ENCODE assay signal across 23 mouse cellular contexts in the genomic region with DNA sequence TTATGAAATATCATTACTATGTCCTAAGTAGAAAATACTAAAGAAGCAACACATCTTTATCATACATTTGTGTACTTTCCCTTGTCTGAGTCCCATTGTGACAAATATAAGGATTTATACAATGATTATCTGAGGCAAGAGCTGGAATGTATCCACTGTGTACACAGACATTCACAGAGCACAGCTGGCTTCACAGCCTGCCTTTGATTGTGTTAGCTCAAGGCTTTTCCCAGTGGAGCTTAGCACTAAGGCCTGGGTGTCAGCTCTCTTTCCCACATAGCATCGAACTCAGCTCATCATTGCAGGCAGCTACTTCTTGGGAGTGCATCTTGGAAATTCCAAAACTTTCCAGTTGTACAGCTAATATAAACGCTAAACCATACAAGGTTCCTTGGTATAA.
DNase-seq lines count a peak whose midpoint lies in the region; ATAC-seq lines count a peak whose summit lies in the region.
"Had no signal": no experiment of that assay in that cellular context is flagged by ENCODE, and none has a peak within 500 bp of the region (broad histone marks: within the 10 kb centered on the region; RNA-seq: fewer than 3 reads in every experiment).

No protein-coding gene starts in this region.

- intact Hi-C loops in heart, postnatal 10 days (cut with DNase I), result no loop called here
- intact Hi-C loops in heart, postnatal 25 days (cut with DNase I), result no loop called here
- intact Hi-C loops in left cerebral cortex, postnatal 25 days (cut with DNase I), result no loop called here

- 0 out of 2 replicates have a peak overlapping the region, but pooled peaks have one; percentile 33 for H3K27ac ChIP-seq in lung, embryonic 16.5 days (ENCODE audit: low read length)
- H3K27ac ChIP-seq in hindbrain, embryonic 14.5 days, result no peak overlapping the region
- H3K27ac ChIP-seq: gastrocnemius, adult 2 months; heart, embryonic 13.5 days; hindbrain, embryonic 10.5 days; midbrain, embryonic 12.5 days had no signal

- no peaks in the 10 kb centered on the region for H3K9me3 ChIP-seq in lung, embryonic 16.5 days (ENCODE audit: control insufficient read depth, low read length)
- no peaks in the 10 kb centered on the region for H3K9me3 ChIP-seq in hindbrain, embryonic 14.5 days (ENCODE audit: control insufficient read depth, low read length)
- H3K9me3 ChIP-seq: heart, embryonic 13.5 days; midbrain, embryonic 12.5 days had no signal

- ATAC-seq in lung, embryonic 16.5 days (ENCODE audit: low read depth), result peak; percentile 81
- ATAC-seq in hindbrain, embryonic 14.5 days (ENCODE audit: low FRiP score), result no peak
- ATAC-seq: activated CD4-positive, CD25-positive, alpha-beta regulatory T cell, adult 4 months; forebrain, postnatal 0 days; liver, postnatal 0 days; Patski had no signal

- H3K4me2 ChIP-seq in lung, embryonic 16.5 days (ENCODE audit: low read depth, low read length), result no peak overlapping the region
- H3K4me2 ChIP-seq in hindbrain, embryonic 14.5 days (replicated peaks), result no peak overlapping the region
- H3K4me2 ChIP-seq: heart, embryonic 13.5 days; midbrain, embryonic 12.5 days had no signal

- H3K4me1 ChIP-seq in lung, embryonic 16.5 days (replicated peaks; ENCODE audit: control insufficient read depth, insufficient read depth, low read length), result no peaks in the 10 kb centered on the region
- H3K4me1 ChIP-seq in hindbrain, embryonic 14.5 days (replicated peaks; ENCODE audit: control insufficient read depth, insufficient read depth, low read length), result 0 out of 2 replicates have a peak, but pooled peaks cover 3% of the 10 kb centered on the region

- H3K4me3 ChIP-seq in lung, embryonic 16.5 days (ENCODE audit: low read length), result no peak overlapping the region
- H3K4me3 ChIP-seq in hindbrain, embryonic 14.5 days (replicated peaks; ENCODE audit: low read length), result no peak overlapping the region
- H3K4me3 ChIP-seq: erythroblast, embryonic 14.5 days; gastrocnemius, adult 2 months; heart, embryonic 13.5 days; hindbrain, embryonic 10.5 days; midbrain, embryonic 12.5 days had no signal

- H3K36me3 ChIP-seq in lung, embryonic 16.5 days (ENCODE audit: control insufficient read depth, insufficient read depth, low read length), result no peaks in the 10 kb centered on the region
- no peaks in the 10 kb centered on the region for H3K36me3 ChIP-seq in hindbrain, embryonic 14.5 days (replicated peaks; ENCODE audit: control insufficient read depth, insufficient read depth)
- H3K36me3 ChIP-seq: heart, embryonic 13.5 days; hindbrain, embryonic 10.5 days; midbrain, embryonic 12.5 days had no signal

- no peak overlapping the region for H3K9ac ChIP-seq in lung, embryonic 16.5 days (ENCODE audit: low read length)
- H3K9ac ChIP-seq in hindbrain, embryonic 14.5 days, result no peak overlapping the region
- H3K9ac ChIP-seq: forebrain, postnatal 0 days; heart, embryonic 13.5 days; liver, postnatal 0 days; midbrain, embryonic 12.5 days had no signal

- 38% methylated on average over 2 of the region's 2 CpGs for WGBS in lung, embryonic 16.5 days
- 78% methylated on average over 2 of the region's 2 CpGs for WGBS in hindbrain, embryonic 14.5 days

- H3K27me3 ChIP-seq in lung, embryonic 16.5 days (ENCODE audit: control insufficient read depth, insufficient read depth, low read depth, low read length), result no peaks in the 10 kb centered on the region
- H3K27me3 ChIP-seq in hindbrain, embryonic 14.5 days (ENCODE audit: control insufficient read depth, insufficient read depth, low read length), result no peaks in the 10 kb centered on the region
- H3K27me3 ChIP-seq: heart, embryonic 13.5 days; midbrain, embryonic 12.5 days; Patski had no signal

- peak; percentile 8 to 24 for DNase-seq in heart, postnatal 10 days
- DNase-seq in heart, postnatal 25 days (ENCODE audit: low spot score), result no peak
- DNase-seq in lung, postnatal 25 days (ENCODE audit: low spot score), result no peak
- DNase-seq in adipocyte (ENCODE audit: low spot score), result peak; percentile 18
- peak; percentile 17 for DNase-seq in mesoderm, embryonic 11.5 days (ENCODE audit: low read depth, low spot score)
- no peak for DNase-seq in hindbrain, embryonic 14.5 days (ENCODE audit: low spot score)
- DNase-seq in left cerebral cortex, postnatal 25 days (ENCODE audit: low spot score in 2 of 2), result no peak
- DNase-seq: adrenal gland, postnatal 36 days; cerebellum, adult 8-10 months; forebrain, postnatal 0 days; gastrocnemius, adult 2 months; kidney, postnatal 36 days; layer of hippocampus, adult 9-11 months; liver; liver, postnatal 0 days; retina, postnatal 1 day had no signal

Comparison
In these comparisons a context has a peak if more than half of its experiments do, and no peak if none do; other contexts are left out.
1. DNase-seq: peak in heart, postnatal 10 days (2 of 2), adipocyte (single experiment) and mesoderm, embryonic 11.5 days (single experiment); none in heart, postnatal 25 days (single experiment), lung, postnatal 25 days (single experiment), hindbrain, embryonic 14.5 days (single experiment) and left cerebral cortex, postnatal 25 days (0 of 2).